Mouse (Mus musculus) erythroblast, embryonic 14.5 days (primary cell): ENCODE data around the gene Pced1b. TPM values are rescaled to one million over a fixed set of nuclear protein-coding genes. Genes with fewer than 3 reads are reported as not detected.

ENCODE experiments used
- H3K27me3 ChIP-seq: 2 replicates; pipeline ENCODE4 v1.6.1; 2012; ENCODE audit warnings: inconsistent platforms; ENCODE audit not compliant: control insufficient read depth
- H3K36me3 ChIP-seq: 2 replicates; pipeline ENCODE4 v1.6.1; 2012; ENCODE audit warnings: mild to moderate bottlenecking, inconsistent platforms; ENCODE audit not compliant: control insufficient read depth
- H3K4me1 ChIP-seq: 2 replicates; pipeline ENCODE4 v1.6.1; 2012; ENCODE audit warnings: inconsistent platforms; ENCODE audit not compliant: control insufficient read depth
- H3K4me3 ChIP-seq: replicated peaks from 2 replicates; pipeline ENCODE3; 2012; ENCODE audit warnings: moderate library complexity, mild to moderate bottlenecking, inconsistent platforms
- H3K9me3 ChIP-seq: 2 replicates; pipeline ENCODE4 v1.6.1; 2012; ENCODE audit warnings: low read length, inconsistent platforms, mixed read lengths; ENCODE audit not compliant: control insufficient read depth
- GATA1 ChIP-seq: IDR thresholded peaks from 2 replicates; pipeline ENCODE4 v1.6.1; 2012; ENCODE audit warnings: low read length, inconsistent platforms, mixed read lengths
- TAL1 ChIP-seq: IDR thresholded peaks from 3 replicates; pipeline ENCODE4 v1.6.1; 2012; ENCODE audit warnings: low read length, inconsistent platforms, mixed read lengths
- polyA plus RNA-seq: library from polyadenylated mRNA; stranded (reverse); fragments of >175 nt; gene quantifications from 2 replicates; pipeline ENCODE4 v1.2.3, GENCODE M21; 2012

Gene Pced1b
- polyA plus RNA-seq, 1 experiment = 1.2 TPM

GRCm38 (mm10) chr15:97315422-97315757, 68.5 kb downstream of the Pced1b start:
- no peaks in the 10 kb centered on the region for H3K4me1 ChIP-seq
- H3K36me3 ChIP-seq = no peaks in the 10 kb centered on the region
- no peak overlapping the region for H3K4me3 ChIP-seq
- H3K27me3 ChIP-seq = no peaks in the 10 kb centered on the region
- no peaks in the 10 kb centered on the region for H3K9me3 ChIP-seq
- TF ChIP-seq GATA1 (no peak), TAL1 (no peak)

- H3K36me3 ChIP-seq = no peaks in the 10 kb centered on the region
- no peak for TF ChIP-seq TAL1
- TF ChIP-seq GATA1 = no peak
- no peaks in the 10 kb centered on the region for H3K4me1 ChIP-seq
- no peak overlapping the region for H3K4me3 ChIP-seq
- peaks cover 2% of the 10 kb centered on the region for H3K27me3 ChIP-seq
- H3K9me3 ChIP-seq = no peaks in the 10 kb centered on the region
Measured at GRCm38 (mm10) chr15:97318365-97319001, 71.6 kb downstream of the Pced1b start.

GRCm38 (mm10) chr15:97322821-97323220, 75.9 kb downstream of the Pced1b start:
- H3K9me3 ChIP-seq = 0 out of 2 replicates have a peak, but pooled peaks cover 2% of the 10 kb centered on the region
- peaks cover 6% of the 10 kb centered on the region for H3K27me3 ChIP-seq
- peaks cover 2% of the 10 kb centered on the region; the same call in 1 of the 2 replicates for H3K4me1 ChIP-seq
- TF ChIP-seq TAL1 (no peak), GATA1 (no peak)
- H3K36me3 ChIP-seq = no peaks in the 10 kb centered on the region
- no peak overlapping the region for H3K4me3 ChIP-seq

- no peaks in the 10 kb centered on the region for H3K36me3 ChIP-seq
- TF ChIP-seq TAL1 (no peak), GATA1 (no peak)
- H3K27me3 ChIP-seq = peaks cover 6% of the 10 kb centered on the region
- no peak overlapping the region for H3K4me3 ChIP-seq
- 0 out of 2 replicates have a peak, but pooled peaks cover 2% of the 10 kb centered on the region for H3K9me3 ChIP-seq
- H3K4me1 ChIP-seq = peaks cover 2% of the 10 kb centered on the region; the same call in 1 of the 2 replicates
Measured at GRCm38 (mm10) chr15:97323466-97323865, 76.6 kb downstream of the Pced1b start.

- Histone ChIP-seq H3K9me3 (0 out of 2 replicates have a peak, but pooled peaks cover 2% of the 10 kb centered on the region), H3K4me1 (peaks cover 3% of the 10 kb centered on the region), H3K4me3 (no peak overlapping the region), H3K36me3 (no peaks in the 10 kb centered on the region), H3K27me3 (peaks cover 6% of the 10 kb centered on the region)
- TF ChIP-seq TAL1 (no peak), GATA1 (no peak)
Measured at GRCm38 (mm10) chr15:97324311-97324710, 77.4 kb downstream of the Pced1b start.

- Histone ChIP-seq H3K36me3 (no peaks in the 10 kb centered on the region), H3K4me1 (peaks cover 5% of the 10 kb centered on the region), H3K27me3 (peaks cover 6% of the 10 kb centered on the region), H3K9me3 (0 out of 2 replicates have a peak, but pooled peaks cover 2% of the 10 kb centered on the region), H3K4me3 (no peak overlapping the region)
- TF ChIP-seq GATA1 = no peak
- no peak for TF ChIP-seq TAL1
Measured at GRCm38 (mm10) chr15:97327500-97328081, 80.7 kb downstream of the Pced1b start.

GRCm38 (mm10) chr15:97332582-97332981, 85.7 kb downstream of the Pced1b start:
- peaks cover 24% of the 10 kb centered on the region for H3K4me1 ChIP-seq
- no peaks in the 10 kb centered on the region for H3K27me3 ChIP-seq
- no peaks in the 10 kb centered on the region for H3K36me3 ChIP-seq
- no peaks in the 10 kb centered on the region for H3K9me3 ChIP-seq
- TF ChIP-seq GATA1 (no peak), TAL1 (no peak)
- H3K4me3 ChIP-seq = no peak overlapping the region

GRCm38 (mm10) chr15:97337636-97338352, 90.9 kb downstream of the Pced1b start:
- Histone ChIP-seq H3K27me3 (no peaks in the 10 kb centered on the region), H3K9me3 (peaks cover 16% of the 10 kb centered on the region), H3K4me1 (peaks cover 64% of the 10 kb centered on the region), H3K4me3 (peak overlapping the region; percentile 46), H3K36me3 (peaks cover 12% of the 10 kb centered on the region)
- TF ChIP-seq TAL1 = peak; percentile 43; the same call in 2 of the 3 replicates
- no peak for TF ChIP-seq GATA1

- H3K27me3 ChIP-seq = no peaks in the 10 kb centered on the region
- peaks cover 72% of the 10 kb centered on the region for H3K4me1 ChIP-seq
- H3K4me3 ChIP-seq = peak overlapping the region; percentile 46
- TF ChIP-seq GATA1 (no peak), TAL1 (no peak)
- H3K9me3 ChIP-seq = peaks cover 16% of the 10 kb centered on the region
- peaks cover 12% of the 10 kb centered on the region for H3K36me3 ChIP-seq
Measured at GRCm38 (mm10) chr15:97338377-97339060, 91.6 kb downstream of the Pced1b start.
